Mouse (Mus musculus) bone marrow macrophage, adult 2 months (primary cell): Measurements from ENCODE around the gene Sema4a.

ENCODE experiments used
- CTCF ChIP-seq: IDR thresholded peaks from 2 replicates; pipeline ENCODE4 v1.5.1; 2012; ENCODE audit warnings: low read depth, mild to moderate bottlenecking, low read length, moderate library complexity
- POLR2A ChIP-seq: IDR thresholded peaks from 2 replicates; pipeline ENCODE4 v1.6.1; 2012; ENCODE audit warnings: mild to moderate bottlenecking, low read depth, low read length, borderline replicate concordance

- TF ChIP-seq POLR2A = no peak
- TF ChIP-seq CTCF = no peak
Observed at GRCm38 (mm10) chr3:88458778-88459219, 2.2 kb downstream of the Sema4a start.
